Mouse (Mus musculus) stomach, embryonic 14.5 days (tissue): Measurements from ENCODE around the gene Mmp9. TPM values are rescaled to one million over a fixed set of nuclear protein-coding genes. Genes with fewer than 3 reads are reported as not detected.

Experiments
- polyA plus RNA-seq: library from polyadenylated mRNA; unstranded; fragments of >200 nt; fragmentation: Nextera tagmentation; extraction: Ambion mirVana; gene quantifications from 2 replicates; pipeline ENCODE4 v1.2.1, GENCODE M21; 2014

Mmp9 gene
- polyA plus RNA-seq, 1 experiment from 2014 or later: 1.8 TPM

Other genes with a start within 250 kb of the Mmp9 start
- gene Spint4, start 242.3 kb upstream of the Mmp9 start, polyA plus RNA-seq: not detected in 2 replicates
- gene Spint5, start 225.5 kb upstream of the Mmp9 start, polyA plus RNA-seq: not detected in 2 replicates
- gene Wfdc3, start 194.8 kb upstream of the Mmp9 start, polyA plus RNA-seq: 0.78 and 0.95 TPM in 2 replicates
- gene Dnttip1, start 194.8 kb upstream of the Mmp9 start, polyA plus RNA-seq: 64.0 and 69.8 TPM in 2 replicates
- 396 and 433 TPM in 2 replicates for gene Ube2c, start 170.9 kb upstream of the Mmp9 start, polyA plus RNA-seq
- 1.1 and 2.1 TPM in 2 replicates for gene Tnnc2, start 160.8 kb upstream of the Mmp9 start, polyA plus RNA-seq
- 24.4 and 29.5 TPM in 2 replicates for gene Snx21, start 155.0 kb upstream of the Mmp9 start, polyA plus RNA-seq
- 18.8 and 19.2 TPM in 2 replicates for gene Acot8, start 135.9 kb upstream of the Mmp9 start, polyA plus RNA-seq
- gene Zswim3, start 135.7 kb upstream of the Mmp9 start, polyA plus RNA-seq: 9.0 and 9.2 TPM in 2 replicates
- 16.0 and 17.6 TPM in 2 replicates for gene Zswim1, start 118.1 kb upstream of the Mmp9 start, polyA plus RNA-seq
- gene Spata25, start 112.2 kb upstream of the Mmp9 start, polyA plus RNA-seq: not detected in 2 replicates
- 130 and 134 TPM in 2 replicates for gene Ctsa, start 107.9 kb upstream of the Mmp9 start, polyA plus RNA-seq
- gene Neurl2, start 107.3 kb upstream of the Mmp9 start, polyA plus RNA-seq: 6.3 and 8.3 TPM in 2 replicates
- 50.6 and 53.2 TPM in 2 replicates for gene Pltp, start 83.1 kb upstream of the Mmp9 start, polyA plus RNA-seq
- gene Pcif1, start 61.5 kb upstream of the Mmp9 start, polyA plus RNA-seq: 70.6 and 87.3 TPM in 2 replicates
- 11.8 and 12.7 TPM in 2 replicates for gene Zfp335, start 29.0 kb upstream of the Mmp9 start, polyA plus RNA-seq
- gene Slc12a5, start 20.0 kb downstream of the Mmp9 start, polyA plus RNA-seq: 1.4 and 2.1 TPM in 2 replicates
- gene Ncoa5, start 94.1 kb downstream of the Mmp9 start, polyA plus RNA-seq: 53.8 and 54.3 TPM in 2 replicates
- gene Cd40, start 114.8 kb downstream of the Mmp9 start, polyA plus RNA-seq: 8.3 and 9.7 TPM in 2 replicates
- gene 1700025C18Rik, start 150.0 kb downstream of the Mmp9 start, polyA plus RNA-seq: not detected in 2 replicates